Mouse (Mus musculus): Measurements from ENCODE around the gene Ppp1r21.

- TF ChIP-seq CTCF (conservative IDR thresholded peaks at IDR 0.05; ENCODE audit: insufficient read depth, insufficient read length, low read depth, low read length) (no peak), POLR2A (IDR thresholded peaks at IDR 0.05; ENCODE audit: low read depth, low read length) (no peak)
Measured at GRCm38 (mm10) chr17:88627150-88627549, 97.2 kb downstream of the Ppp1r21 start.
